Mouse (Mus musculus): ENCODE data around the gene Itpk1.
"Not testable (repeated sequence)": the region's sequence is repeated elsewhere in the genome, so short reads cannot be mapped to it uniquely, and the experiment has no call there.

Itpk1 gene

GRCm38 (mm10) chr12:102653003-102653402 lies 51.7 kb downstream of the Itpk1 start:
- DNase-seq: no peak

- DNase-seq: no peak
Observed at GRCm38 (mm10) chr12:102652420-102652819, 52.3 kb downstream of the Itpk1 start.

GRCm38 (mm10) chr12:102651871-102652270 lies 52.9 kb downstream of the Itpk1 start:
- no peak for DNase-seq

GRCm38 (mm10) chr12:102651401-102651800 lies 53.3 kb downstream of the Itpk1 start:
- no peak for DNase-seq

GRCm38 (mm10) chr12:102650649-102651048 lies 54.1 kb downstream of the Itpk1 start:
- no peak for DNase-seq

- peak; percentile 86 for DNase-seq
Observed at GRCm38 (mm10) chr12:102647839-102648564, 56.7 kb downstream of the Itpk1 start.

GRCm38 (mm10) chr12:102646586-102647260 lies 58.0 kb downstream of the Itpk1 start:
- peak; percentile 54 for DNase-seq

- DNase-seq: no peak
Observed at GRCm38 (mm10) chr12:102645911-102646585, 58.7 kb downstream of the Itpk1 start.

- DNase-seq: peak; percentile 89
Observed at GRCm38 (mm10) chr12:102643316-102643715, 61.4 kb downstream of the Itpk1 start.

- no peak for DNase-seq
Observed at GRCm38 (mm10) chr12:102640436-102641163, 64.1 kb downstream of the Itpk1 start.

GRCm38 (mm10) chr12:102638878-102639277 lies 65.9 kb downstream of the Itpk1 start:
- DNase-seq: no peak

GRCm38 (mm10) chr12:102637235-102637634 lies 67.5 kb downstream of the Itpk1 start:
- no peak for DNase-seq

GRCm38 (mm10) chr12:102634436-102635050 lies 70.2 kb downstream of the Itpk1 start:
- no peak for DNase-seq

GRCm38 (mm10) chr12:102633083-102633501 lies 71.6 kb downstream of the Itpk1 start:
- DNase-seq: peak; percentile 72

GRCm38 (mm10) chr12:102631690-102632089 lies 73.0 kb downstream of the Itpk1 start:
- DNase-seq: no peak

- not testable (repeated sequence) for DNase-seq
Observed at GRCm38 (mm10) chr12:102630471-102630870, 74.3 kb downstream of the Itpk1 start.

GRCm38 (mm10) chr12:102628221-102628620 lies 76.5 kb downstream of the Itpk1 start:
- DNase-seq: no peak

- no peak for DNase-seq
Observed at GRCm38 (mm10) chr12:102627545-102627944, 77.2 kb downstream of the Itpk1 start.

GRCm38 (mm10) chr12:102626841-102627240 lies 77.9 kb downstream of the Itpk1 start:
- no peak for DNase-seq

- no peak for DNase-seq
Observed at GRCm38 (mm10) chr12:102625717-102626116, 79.0 kb downstream of the Itpk1 start.

- no peak for DNase-seq
Observed at GRCm38 (mm10) chr12:102625118-102625517, 79.6 kb downstream of the Itpk1 start.

GRCm38 (mm10) chr12:102623827-102624226 lies 80.9 kb downstream of the Itpk1 start:
- peak; percentile 33 for DNase-seq
